Mouse (Mus musculus) lung, embryonic 15.5 days (tissue): ENCODE results near the gene Zfp983. TPM values are rescaled to one million over a fixed set of nuclear protein-coding genes. Genes with fewer than 3 reads are reported as not detected.

ENCODE experiments used
- ATAC-seq: fragments of 200-750 bp; cut with Nextera tagmentation; 2 replicates; pipeline ENCODE4 v1.8.0; 2017; ENCODE audit warnings: moderate number of reproducible peaks, borderline replicate concordance; ENCODE audit not compliant: low FRiP score, low TSS enrichment; ENCODE audit errors: extremely low read depth
- H3K27ac ChIP-seq: fragments of 300-500 bp; sonication (generic); 2 replicates; pipeline ENCODE4 v1.5.1; 2015; ENCODE audit warnings: moderate library complexity, mild to moderate bottlenecking, inconsistent platforms
- H3K27me3 ChIP-seq: fragments of 300-500 bp; sonication (generic); 2 replicates; pipeline ENCODE4 v1.6.1; 2015; ENCODE audit warnings: inconsistent platforms
- H3K36me3 ChIP-seq: fragments of 300-500 bp; sonication (generic); 2 replicates; pipeline ENCODE4 v1.6.1; 2015; ENCODE audit warnings: inconsistent platforms
- H3K4me1 ChIP-seq: fragments of 300-500 bp; sonication (generic); 2 replicates; pipeline ENCODE4 v1.6.1; 2015; ENCODE audit warnings: inconsistent platforms
- H3K4me2 ChIP-seq: fragments of 300-500 bp; sonication (generic); 2 replicates; pipeline ENCODE4 v1.6.1; 2015; ENCODE audit warnings: inconsistent platforms, mild to moderate bottlenecking, moderate library complexity
- H3K4me3 ChIP-seq: fragments of 300-500 bp; sonication (generic); 2 replicates; pipeline ENCODE4 v1.5.1; 2015; ENCODE audit warnings: mild to moderate bottlenecking, inconsistent platforms
- H3K9ac ChIP-seq: fragments of 300-500 bp; sonication (generic); 2 replicates; pipeline ENCODE4 v1.6.1; 2015; ENCODE audit warnings: inconsistent platforms
- H3K9me3 ChIP-seq: fragments of 300-500 bp; sonication (generic); 2 replicates; pipeline ENCODE4 v1.6.1; 2016; ENCODE audit warnings: inconsistent platforms
- WGBS: fragments of 180-500 bp; shearing (Covaris S2); methylation state at CpG from one replicate; pipeline ENCODE4 v1.1.7; 2015; 5-methylcytosine and 5-hydroxymethylcytosine counted together
- polyA plus RNA-seq: library from polyadenylated mRNA; unstranded; fragments of >200 nt; fragmentation: Nextera tagmentation; extraction: Ambion mirVana; gene quantifications from 2 replicates; pipeline ENCODE4 v1.2.1, GENCODE M21; 2015

The Zfp983 gene
- polyA plus RNA-seq, 1 experiment from 2014 or later, result 3.5 TPM

- Histone ChIP-seq H3K9me3 (no peaks in the 10 kb centered on the region), H3K27me3 (no peaks in the 10 kb centered on the region), H3K4me3 (no peak overlapping the region), H3K9ac (no peak overlapping the region), H3K4me2 (no peak overlapping the region), H3K27ac (no peak overlapping the region), H3K36me3 (no peaks in the 10 kb centered on the region), H3K4me1 (no peaks in the 10 kb centered on the region)
- no peak for ATAC-seq
Measured at GRCm38 (mm10) chr17:21696073-21696472, 45.6 kb downstream of the Zfp983 start.

- H3K4me2 ChIP-seq, result no peak overlapping the region
- WGBS, result 36% methylated on average over 5 of the region's 5 CpGs
- no peaks in the 10 kb centered on the region for H3K4me1 ChIP-seq
- no peak overlapping the region for H3K4me3 ChIP-seq
- H3K9me3 ChIP-seq, result no peaks in the 10 kb centered on the region
- no peak for ATAC-seq
- no peak overlapping the region for H3K9ac ChIP-seq
- H3K36me3 ChIP-seq, result no peaks in the 10 kb centered on the region
- H3K27ac ChIP-seq, result no peak overlapping the region
- H3K27me3 ChIP-seq, result no peaks in the 10 kb centered on the region
Measured at GRCm38 (mm10) chr17:21702281-21703240, 52.1 kb downstream of the Zfp983 start.

GRCm38 (mm10) chr17:21703414-21703813 lies 53.0 kb downstream of the Zfp983 start:
- H3K9ac ChIP-seq, result no peak overlapping the region
- 84% methylated on average over 1 of the region's 1 CpGs for WGBS

GRCm38 (mm10) chr17:21707343-21707996 lies 57.0 kb downstream of the Zfp983 start, which contains the start of gene Zfp760:
TSS of gene Zfp760 (plus strand) at chr17:21707741.
- no peaks in the 10 kb centered on the region for H3K9me3 ChIP-seq
- peak within 1 kb of the TSS; percentile 65 for H3K4me3 ChIP-seq
- ATAC-seq, result peak; percentile 99
- H3K36me3 ChIP-seq, result peaks cover 11% of the 10 kb centered on the region; the same call in 1 of the 2 replicates
- H3K27ac ChIP-seq, result peak within 1 kb of the TSS; percentile 97
- peak within 1 kb of the TSS; percentile 72 for H3K9ac ChIP-seq
- 4% methylated on average over 26 of the region's 26 CpGs for WGBS
- H3K27me3 ChIP-seq, result no peaks in the 10 kb centered on the region
- peak within 1 kb of the TSS; percentile 56 for H3K4me2 ChIP-seq
- peaks cover 8% of the 10 kb centered on the region; the same call in 1 of the 2 replicates for H3K4me1 ChIP-seq

More at GRCm38 (mm10) chr17:21703414-21703813, 53.0 kb downstream of the Zfp983 start:
- H3K27me3 ChIP-seq, result no peaks in the 10 kb centered on the region
- no peak overlapping the region for H3K4me2 ChIP-seq
- ATAC-seq, result no peak
- no peak overlapping the region for H3K4me3 ChIP-seq
- no peaks in the 10 kb centered on the region for H3K9me3 ChIP-seq
- no peaks in the 10 kb centered on the region for H3K36me3 ChIP-seq
- no peak overlapping the region for H3K27ac ChIP-seq
- H3K4me1 ChIP-seq, result 0 out of 2 replicates have a peak, but pooled peaks cover 2% of the 10 kb centered on the region

GRCm38 (mm10) chr17:21708401-21708800 lies 58.0 kb downstream of the Zfp983 start:
- ATAC-seq, result no peak
- WGBS, result 30% methylated on average over 2 of the region's 2 CpGs

More at GRCm38 (mm10) chr17:21708401-21708800, 58.0 kb downstream of the Zfp983 start:
- H3K4me3 ChIP-seq, result peak overlapping the region; percentile 65
- peak overlapping the region; percentile 72 for H3K9ac ChIP-seq
- peak overlapping the region; percentile 97; the same call in 1 of the 2 replicates for H3K27ac ChIP-seq
- no peaks in the 10 kb centered on the region for H3K27me3 ChIP-seq
- H3K4me2 ChIP-seq, result peak overlapping the region; percentile 56
- H3K4me1 ChIP-seq, result peaks cover 8% of the 10 kb centered on the region; the same call in 1 of the 2 replicates
- H3K9me3 ChIP-seq, result no peaks in the 10 kb centered on the region
- H3K36me3 ChIP-seq, result peaks cover 14% of the 10 kb centered on the region; the same call in 1 of the 2 replicates

Other genes starting within 250 kb of the Zfp983 start
- gene Zfp54, start 227.4 kb upstream of the Zfp983 start, polyA plus RNA-seq, result 6.3 and 7.0 TPM in 2 replicates
- gene Zfp51, start 200.2 kb upstream of the Zfp983 start, polyA plus RNA-seq, result 15.3 and 15.8 TPM in 2 replicates
- gene Zfp53, start 161.6 kb upstream of the Zfp983 start, polyA plus RNA-seq, result 10.7 and 11.8 TPM in 2 replicates
- 4.3 and 5.1 TPM in 2 replicates for gene Zfp52, start 115.1 kb upstream of the Zfp983 start, polyA plus RNA-seq
- 16.9 and 17.8 TPM in 2 replicates for gene Zfp948, start 83.6 kb upstream of the Zfp983 start, polyA plus RNA-seq
- 6.3 and 7.0 TPM in 2 replicates for gene Gm10226, start 41.2 kb downstream of the Zfp983 start, polyA plus RNA-seq
- 12.3 and 12.8 TPM in 2 replicates for gene Zfp760, start 57.1 kb downstream of the Zfp983 start, polyA plus RNA-seq
- gene Zfp229, start 80.2 kb downstream of the Zfp983 start, polyA plus RNA-seq, result 7.0 and 7.1 TPM in 2 replicates
- gene Zfp820, start 195.1 kb downstream of the Zfp983 start, polyA plus RNA-seq, result 7.7 and 8.5 TPM in 2 replicates